Mouse (Mus musculus) kidney, postnatal 10 days (tissue): ENCODE measurements at regions not wholly inside any gene's neighbourhood (a gene's known extent, or its start where the extent isn't known, plus 50 kb on each side); places are given as distances from the start of the nearest gene placed in this dataset.

Experiments used
- DNase-seq: peaks from one replicate; pipeline ENCODE4 v3.0.0; 2021; ENCODE audit warnings: mixed read lengths

GRCm38 (mm10) chr17:45819143-45819542 lies 85.5 kb upstream of the 1600014C23Rik start:
- no peak for DNase-seq

DNA sequence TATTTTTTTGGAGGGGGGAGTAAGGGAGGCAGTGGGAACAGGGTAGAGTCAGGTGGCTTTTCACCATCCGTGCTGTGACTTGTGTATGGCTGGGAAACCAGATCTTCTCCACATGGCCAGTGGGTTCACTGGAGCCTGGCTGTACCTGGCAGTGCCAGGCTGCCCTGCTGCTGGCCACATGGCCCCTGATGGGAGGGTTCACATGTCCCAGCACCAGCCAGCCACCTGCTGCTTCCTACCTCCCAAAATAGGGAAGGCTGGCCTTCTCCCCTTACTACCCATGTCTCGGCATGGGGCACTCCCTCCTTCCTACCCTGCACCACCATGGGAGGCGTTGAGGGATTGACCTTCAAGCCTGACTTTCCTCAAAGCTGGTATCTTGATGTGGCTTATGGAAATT lies 82.9 kb upstream of the 1600014C23Rik start:
- no peak for DNase-seq

GRCm38 (mm10) chr17:45815833-45816232 lies 82.2 kb upstream of the 1600014C23Rik start:
- peak; percentile 45 for DNase-seq

GRCm38 (mm10) chr17:45815341-45815740 lies 81.7 kb upstream of the 1600014C23Rik start:
- no peak for DNase-seq

DNA sequence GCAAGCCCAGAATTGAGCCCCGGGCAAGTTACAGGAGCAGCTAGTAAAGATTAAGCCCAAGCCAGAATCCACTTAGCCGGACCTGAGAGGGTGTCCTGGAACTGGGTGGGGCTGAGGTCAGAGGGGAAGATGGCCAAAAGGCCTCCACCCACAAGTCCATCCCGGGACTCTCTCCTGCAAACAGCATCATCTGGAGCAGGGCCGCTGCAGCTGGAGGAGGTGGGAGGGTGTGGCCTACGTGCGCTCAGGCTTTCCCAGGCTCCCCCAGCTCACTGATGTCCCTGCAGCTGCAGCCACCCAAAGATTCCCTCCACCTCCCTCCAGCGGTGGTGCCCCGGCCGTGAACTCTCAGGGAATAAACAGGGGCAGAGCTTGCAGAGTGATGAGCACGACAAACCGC lies 80.9 kb upstream of the 1600014C23Rik start:
- DNase-seq, result no peak

- DNase-seq, result no peak
These were observed 80.3 kb upstream of the 1600014C23Rik start for GRCm38 (mm10) chr17:45813956-45814355.

GRCm38 (mm10) chr17:45812289-45812955 lies 78.8 kb upstream of the 1600014C23Rik start:
- DNase-seq, result peak; percentile 70

DNA sequence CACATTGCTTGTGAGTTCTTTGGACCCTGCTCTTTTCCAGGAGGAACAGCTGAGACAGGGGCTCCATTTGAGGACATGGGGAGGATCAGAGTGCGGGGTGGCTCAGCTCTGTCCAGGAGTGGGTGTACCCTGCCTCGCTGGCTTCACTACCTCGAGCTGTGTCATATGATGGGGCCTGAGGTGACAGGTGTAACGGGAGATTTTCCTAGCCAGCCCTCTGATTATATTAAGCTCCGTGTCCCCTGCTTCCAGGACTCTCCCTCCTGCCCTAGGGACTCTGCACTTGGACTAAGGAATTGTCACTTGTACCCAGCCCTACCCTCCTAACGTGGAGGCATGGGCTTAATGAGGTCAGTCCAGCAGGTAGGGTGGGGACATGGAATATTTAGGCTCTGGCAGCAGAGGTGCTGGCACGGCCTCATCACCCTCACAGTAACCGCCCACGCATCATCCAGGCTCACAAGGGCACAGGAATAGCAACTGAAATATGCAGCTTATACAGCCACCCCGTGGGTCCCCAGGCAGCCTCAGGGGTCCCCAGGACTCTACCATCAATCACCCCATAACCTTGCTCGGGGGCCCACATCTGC lies 78.1 kb upstream of the 1600014C23Rik start:
- DNase-seq, result no peak

DNA sequence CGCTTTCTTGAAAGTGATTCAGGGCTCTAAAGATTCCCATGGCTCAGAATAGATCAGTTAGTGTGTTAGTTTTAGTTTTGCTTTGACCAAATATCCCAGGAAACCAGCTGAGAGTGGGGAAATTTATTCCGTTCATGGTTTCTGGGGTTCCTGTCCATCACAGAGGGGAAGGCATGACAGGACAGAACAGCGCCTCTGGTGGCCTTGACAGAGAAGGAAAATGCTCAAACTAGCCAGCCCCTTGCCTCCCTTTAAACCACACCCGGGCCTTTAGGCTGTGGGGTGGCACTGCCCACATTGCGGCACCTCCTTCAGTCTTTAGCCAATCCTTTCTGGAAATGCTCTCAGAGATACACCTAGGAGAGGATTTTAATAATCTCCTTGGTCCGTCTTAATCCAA lies 76.1 kb upstream of the 1600014C23Rik start:
- no peak for DNase-seq

- no peak for DNase-seq
These were observed 74.7 kb upstream of the 1600014C23Rik start for GRCm38 (mm10) chr17:45808374-45808773.

- DNase-seq, result peak; percentile 48
These were observed 73.8 kb upstream of the 1600014C23Rik start for GRCm38 (mm10) chr17:45807452-45807851.

- DNase-seq, result no peak
These were observed 73.2 kb upstream of the 1600014C23Rik start for GRCm38 (mm10) chr17:45806831-45807230.

DNA sequence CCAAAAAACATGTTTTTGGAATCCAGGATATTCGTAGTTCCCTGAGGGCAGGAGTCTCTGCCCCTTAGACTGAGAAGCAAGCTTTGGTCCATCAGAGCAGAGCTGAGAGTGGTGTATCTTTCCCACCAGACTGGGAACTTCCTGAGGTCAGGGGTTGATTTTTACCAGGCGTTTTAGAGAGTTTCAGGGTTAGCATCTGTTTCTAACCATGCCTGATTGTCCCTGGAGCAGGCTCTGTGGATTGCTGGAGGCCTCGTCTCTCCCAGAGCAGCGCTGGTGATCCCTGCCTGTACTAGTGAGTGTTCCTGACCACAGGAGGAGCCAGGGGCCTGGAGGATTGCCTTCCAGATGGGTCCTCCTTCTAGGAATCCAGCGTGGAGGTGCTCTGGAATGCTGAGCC lies 72.8 kb upstream of the 1600014C23Rik start:
- DNase-seq, result no peak

- peak; percentile 75 for DNase-seq
These were observed 71.9 kb upstream of the 1600014C23Rik start for GRCm38 (mm10) chr17:45805471-45806082.

DNA sequence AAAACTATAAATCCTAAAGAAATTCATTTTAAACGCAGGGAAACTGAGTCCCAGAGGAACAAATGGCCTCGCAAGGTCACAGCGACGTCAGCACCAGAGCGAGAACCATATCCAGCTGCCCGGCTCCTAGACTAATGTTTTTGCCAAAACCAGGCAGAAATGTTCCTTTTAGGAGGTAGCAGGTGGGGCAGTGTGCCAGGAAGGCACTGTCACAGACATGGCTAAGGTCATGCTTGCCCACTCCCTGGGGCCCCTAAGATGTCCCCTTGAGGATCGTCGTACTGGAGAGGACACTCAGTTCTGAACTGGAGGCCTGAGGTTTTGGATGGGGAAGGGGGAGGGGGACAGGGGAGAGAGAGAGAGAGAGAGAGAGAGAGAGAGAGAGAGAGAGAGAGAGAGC lies 69.7 kb upstream of the 1600014C23Rik start:
- DNase-seq, result no peak

DNA sequence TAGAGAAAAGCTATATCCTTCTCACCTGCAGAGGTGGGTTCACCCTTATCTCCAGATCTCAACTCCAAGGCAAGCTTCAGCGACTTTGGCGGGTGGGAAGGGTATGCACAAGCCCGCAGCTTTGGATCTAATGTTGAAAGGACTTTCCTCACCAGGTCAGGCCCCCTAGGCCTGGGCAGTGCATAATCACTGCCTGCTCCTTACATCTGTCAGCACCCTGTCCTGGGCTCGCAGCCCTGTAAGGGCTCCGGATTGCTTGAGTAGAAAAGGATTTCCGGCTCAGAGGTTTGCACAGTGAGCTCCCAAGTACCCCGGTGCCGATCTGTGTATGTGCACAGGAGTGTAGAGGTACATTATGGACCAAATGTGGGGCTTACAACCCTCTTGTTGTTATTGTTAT lies 68.8 kb upstream of the 1600014C23Rik start:
- no peak for DNase-seq

- DNase-seq, result no peak
These were observed 66.1 kb upstream of the 1600014C23Rik start for GRCm38 (mm10) chr17:45799725-45800124.

DNA sequence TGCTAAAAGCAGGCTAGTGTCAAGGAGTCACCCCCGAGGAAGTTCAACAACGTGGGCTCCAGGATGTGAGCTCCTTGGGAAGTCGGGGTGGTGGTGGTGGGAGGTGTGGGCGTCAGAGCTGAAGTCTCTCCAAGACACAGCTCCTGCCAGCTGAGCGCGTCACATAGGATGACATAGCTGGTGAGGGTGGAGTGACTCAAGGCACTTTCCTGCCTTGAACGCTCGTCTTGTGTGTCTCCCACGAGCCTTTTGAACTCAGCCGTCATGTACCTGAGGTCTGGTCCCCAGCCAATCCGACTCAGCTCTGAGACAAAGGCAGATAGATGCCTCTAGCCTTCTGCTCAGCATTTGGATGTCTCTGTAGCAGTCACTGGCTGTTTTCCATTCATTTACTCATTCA lies 65.4 kb upstream of the 1600014C23Rik start:
- DNase-seq, result no peak

DNA sequence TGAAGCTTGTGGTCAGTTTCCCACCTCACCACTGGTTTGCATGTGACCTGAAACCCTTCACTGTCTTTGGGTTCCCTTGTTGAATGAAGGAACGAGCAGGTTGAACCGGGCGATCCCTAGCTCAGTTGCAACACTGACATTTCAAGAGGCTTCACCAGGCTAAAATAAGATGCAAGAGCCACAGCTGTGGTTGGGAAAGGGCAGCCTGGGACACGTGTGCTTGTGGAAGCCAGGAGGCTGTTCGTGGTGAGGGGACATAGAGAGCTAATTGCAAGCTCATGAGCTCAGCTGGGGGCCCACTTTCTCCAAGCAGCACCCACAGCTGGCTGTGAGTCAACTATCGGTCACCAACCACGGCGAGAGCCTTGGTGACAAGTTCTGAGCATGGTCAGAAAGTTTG lies 64.8 kb upstream of the 1600014C23Rik start:
- DNase-seq, result no peak

- no peak for DNase-seq
These were observed 63.5 kb upstream of the 1600014C23Rik start for GRCm38 (mm10) chr17:45797121-45797520.

GRCm38 (mm10) chr17:45794926-45795325 lies 61.3 kb upstream of the 1600014C23Rik start:
- no peak for DNase-seq

DNA sequence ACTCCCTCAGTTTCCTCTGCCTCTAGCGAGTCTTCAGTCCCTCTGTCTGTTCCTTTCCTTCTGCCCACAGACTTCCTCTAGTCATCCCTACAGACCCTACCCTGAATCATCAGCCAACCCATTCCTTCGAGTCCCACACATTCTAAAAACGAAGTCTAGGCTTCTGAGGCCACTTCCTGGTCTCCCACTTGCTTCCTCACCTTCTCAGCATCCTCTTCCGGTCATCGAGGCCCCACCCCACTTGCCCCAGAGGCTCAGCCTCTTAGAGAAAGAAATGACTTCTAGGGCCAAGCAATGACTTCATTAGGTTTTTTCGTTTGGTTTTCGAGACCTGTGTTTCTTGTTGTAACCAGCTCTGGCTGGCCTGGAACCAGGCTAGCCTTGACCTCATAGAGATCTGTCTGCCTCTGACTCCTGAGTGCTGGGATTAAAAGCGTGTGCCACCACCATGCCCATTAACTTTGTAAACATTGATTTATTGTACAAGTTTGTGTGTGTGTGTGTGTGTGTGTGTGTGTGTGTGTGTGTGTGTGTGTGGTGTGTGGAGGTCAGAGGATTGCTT lies 57.4 kb upstream of the 1600014C23Rik start:
- no peak for DNase-seq

- DNase-seq, result no peak
These were observed 56.1 kb upstream of the 1600014C23Rik start for GRCm38 (mm10) chr17:45789777-45790176.

- no peak for DNase-seq
These were observed 51.3 kb upstream of the 1600014C23Rik start for GRCm38 (mm10) chr17:45784905-45785304.
